ENCODE assay signal across 10 mouse cellular contexts in genomic region chr14:77533638-77534037, GRCm38 (mm10).
DNase-seq lines count a peak whose midpoint lies in the region; ATAC-seq and TF ChIP-seq lines count a peak whose summit lies in the region.
"Had no signal": no experiment of that assay in that cellular context is flagged by ENCODE, and none has a peak within 500 bp of the region (broad histone marks: within the 10 kb centered on the region; RNA-seq: fewer than 3 reads in every experiment).

No protein-coding gene starts in this region.

- no peak overlapping the region for H3K27ac ChIP-seq in cerebellum, adult 2 months (ENCODE audit: insufficient read depth, low read length)
- no peak overlapping the region for H3K27ac ChIP-seq in layer of hippocampus, adult 2 months
- H3K27ac ChIP-seq: hindbrain, embryonic 15.5 days had no signal

- ATAC-seq in megakaryocyte progenitor cell, adult 5-6 weeks (replicated peaks; ENCODE audit: poor library complexity), result peak; percentile 95
- ATAC-seq: forebrain, embryonic 14.5 days had no signal

- no peak overlapping the region for H3K4me3 ChIP-seq in cerebellum, adult 2 months (replicated peaks; ENCODE audit: insufficient read depth, low read depth, low read length)
- H3K4me3 ChIP-seq in layer of hippocampus, adult 2 months, result no peak overlapping the region
- H3K4me3 ChIP-seq: hindbrain, embryonic 15.5 days had no signal

- H3K4me1 ChIP-seq in cerebellum, adult 2 months (ENCODE audit: control insufficient read depth, insufficient read depth, low read length), result peaks cover 8% of the 10 kb centered on the region

- no peak for TF ChIP-seq POLR2A in cerebellum, adult 2 months (IDR thresholded peaks at IDR 0.05; ENCODE audit: borderline replicate concordance, insufficient read depth, low read length)

- no peaks in the 10 kb centered on the region; the same call in 1 of the 2 replicates for H3K27me3 ChIP-seq in cerebellum, adult 2 months (ENCODE audit: control insufficient read depth, insufficient read depth, low read length)
- H3K27me3 ChIP-seq: hindbrain, embryonic 15.5 days had no signal

- TF ChIP-seq CTCF in cerebellum, adult 2 months (IDR thresholded peaks at IDR 0.05; ENCODE audit: borderline replicate concordance, insufficient read depth, low read depth, low read length), result peak; percentile 21; the same call in 1 of the 2 replicates
- peak; percentile 36 for TF ChIP-seq CTCF in layer of hippocampus, adult 2 months (conservative IDR thresholded peaks at IDR 0.05)

- DNase-seq in cerebellum, adult 2 months, result no peak
- DNase-seq in cerebellum, adult 18-20 months, result no peak
- no peak for DNase-seq in layer of hippocampus, adult 2 months (ENCODE audit: low spot score in 2 of 2)
- DNase-seq in layer of hippocampus, adult 18-20 months (ENCODE audit: low spot score in 2 of 2), result no peak
- DNase-seq in ZHBTc4 (ENCODE audit: low read depth, low spot score), result peak; percentile 42
- no peak for DNase-seq in right cerebral cortex, adult 18-20 months
- DNase-seq in adrenal gland, postnatal 36 days, result no peak

- 80% methylated on average over 5 of the region's 5 CpGs for WGBS in cerebellum, adult 2 months
